Mouse (Mus musculus): ENCODE measurements at regions not wholly inside any gene's neighbourhood (a gene's known extent, or its start where the extent isn't known, plus 50 kb on each side); places are given as distances from the start of the nearest gene placed in this dataset.
A peak's percentile ranks its signal among the peaks of the same experiment; 100 is the strongest.

DNA sequence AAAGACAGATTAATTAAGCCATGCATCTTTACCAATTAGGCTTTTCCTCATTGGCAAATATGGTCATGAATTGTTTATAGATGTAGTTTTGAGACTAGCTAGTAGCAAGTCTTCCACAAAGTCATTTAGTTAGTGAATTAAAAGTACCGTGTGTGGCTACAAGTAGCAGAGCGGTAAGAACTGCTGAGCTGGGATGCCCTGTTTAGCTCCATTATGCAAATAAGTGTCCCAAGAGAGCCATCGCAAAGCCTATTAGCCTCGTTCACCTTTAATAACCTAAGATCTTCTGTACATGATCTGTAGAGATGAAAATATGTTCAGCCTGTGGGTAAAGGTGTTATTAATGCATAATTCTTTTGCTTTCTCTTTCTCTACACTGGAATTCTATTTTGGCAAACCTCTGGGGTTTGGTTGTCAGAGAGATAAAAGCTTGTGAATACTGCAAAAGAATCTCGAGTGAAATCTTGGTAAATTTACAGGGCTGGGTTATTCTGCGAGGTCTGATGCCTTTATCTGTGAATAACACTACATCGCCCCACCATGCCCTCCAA lies 907.2 kb downstream of the Slc4a3 start:
- ATAC-seq (ENCODE audit: poor library complexity, severe bottlenecking), result no peak

DNA sequence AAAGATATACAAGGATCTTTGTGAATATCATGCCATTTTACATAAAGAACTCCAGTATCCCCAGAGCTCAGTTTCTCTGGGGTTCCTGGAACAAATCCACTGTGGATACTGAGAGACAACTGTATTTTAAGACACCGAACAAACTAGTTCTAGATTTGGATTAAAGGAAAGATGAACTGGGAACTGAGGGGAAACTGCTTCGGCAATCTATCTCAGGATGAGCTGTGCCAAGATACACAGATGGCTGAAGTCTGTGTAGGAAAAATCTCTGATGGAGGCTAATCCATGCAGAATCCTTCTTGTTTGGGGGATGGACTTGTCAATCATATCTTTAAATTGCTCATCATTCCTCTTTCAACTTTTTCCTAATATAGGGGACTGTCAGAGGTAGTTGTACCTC lies 920.5 kb downstream of the Slc4a3 start:
- ATAC-seq (ENCODE audit: poor library complexity, severe bottlenecking), result no peak

DNA sequence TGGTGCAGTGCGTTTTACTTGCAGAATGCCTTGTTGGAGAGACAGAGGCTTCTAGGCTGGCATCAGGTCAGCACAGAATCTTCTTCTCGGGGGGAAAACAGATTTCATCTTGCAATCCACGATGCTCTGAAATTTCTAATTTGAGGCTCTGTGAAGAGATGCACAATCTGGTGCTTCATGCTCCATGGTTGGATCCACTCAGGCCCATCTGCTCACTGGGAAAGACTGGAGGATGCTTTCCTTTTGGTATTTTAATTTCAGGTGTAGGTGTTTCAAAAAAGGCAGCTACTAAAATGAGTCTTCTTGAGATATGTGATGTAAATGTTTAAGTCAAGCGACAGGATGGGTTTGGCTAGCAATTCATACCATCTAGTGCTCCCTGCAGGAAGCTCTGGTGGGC lies 938.1 kb downstream of the Slc4a3 start:
- no peak for ATAC-seq (ENCODE audit: poor library complexity, severe bottlenecking)

DNA sequence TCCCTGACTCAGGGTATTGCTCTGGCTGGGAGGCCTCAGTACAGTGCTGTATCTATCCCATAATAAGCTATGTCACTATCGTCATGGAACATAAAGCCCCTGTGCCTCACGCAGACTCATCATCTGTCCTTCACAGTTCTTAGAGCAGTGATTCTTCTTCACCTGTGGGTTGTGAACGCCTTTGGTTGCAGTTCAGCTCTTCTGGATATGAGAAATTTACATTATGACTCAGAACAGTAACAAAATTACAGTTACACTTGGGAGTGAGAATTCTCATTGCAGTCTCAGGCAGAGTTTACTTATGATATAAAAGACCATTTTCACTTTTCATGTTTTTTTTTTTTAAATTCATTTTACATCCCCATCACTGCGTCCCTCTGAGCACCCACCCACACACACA lies 941.4 kb downstream of the Slc4a3 start:
- no peak for ATAC-seq (ENCODE audit: poor library complexity, severe bottlenecking)

DNA sequence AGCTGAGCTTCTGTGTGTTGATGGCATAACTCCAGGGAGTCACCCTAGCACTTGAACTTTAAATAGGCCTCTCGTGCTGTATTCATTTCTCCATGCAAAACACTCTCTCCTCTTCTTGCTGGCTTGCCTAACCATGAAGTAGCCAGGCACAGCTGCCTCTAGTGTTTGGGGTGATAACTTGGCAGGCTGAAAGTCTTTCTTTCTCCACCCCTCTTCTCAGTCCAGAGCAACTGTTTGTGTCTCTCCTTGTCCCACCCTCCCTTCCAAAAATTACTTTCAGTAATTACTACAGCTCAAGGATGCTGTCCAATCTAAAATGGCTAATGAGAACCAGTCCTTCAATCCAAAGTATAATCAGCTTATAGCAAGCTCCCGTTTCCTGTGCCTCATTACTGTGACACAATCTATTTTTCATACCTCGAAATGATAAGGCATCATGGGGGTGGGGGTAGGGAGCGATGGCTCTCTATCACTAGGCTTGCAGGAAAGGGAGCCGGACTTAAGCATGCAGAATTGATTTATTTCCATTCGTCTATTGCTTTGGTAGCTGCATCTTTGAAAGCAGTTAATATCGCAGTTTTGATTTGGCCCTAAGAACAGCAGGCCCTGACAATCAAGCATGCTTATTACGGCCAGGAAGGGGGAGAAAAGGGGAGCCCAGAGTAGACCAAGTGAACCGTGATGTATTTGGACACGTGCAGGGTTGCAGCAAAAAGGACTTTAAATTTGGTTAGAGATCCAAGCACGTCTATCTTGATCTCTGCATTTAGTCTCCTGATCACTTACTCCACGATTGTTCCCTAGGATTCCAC lies 943.8 kb downstream of the Slc4a3 start:
- no peak for ATAC-seq (ENCODE audit: poor library complexity, severe bottlenecking)

DNA sequence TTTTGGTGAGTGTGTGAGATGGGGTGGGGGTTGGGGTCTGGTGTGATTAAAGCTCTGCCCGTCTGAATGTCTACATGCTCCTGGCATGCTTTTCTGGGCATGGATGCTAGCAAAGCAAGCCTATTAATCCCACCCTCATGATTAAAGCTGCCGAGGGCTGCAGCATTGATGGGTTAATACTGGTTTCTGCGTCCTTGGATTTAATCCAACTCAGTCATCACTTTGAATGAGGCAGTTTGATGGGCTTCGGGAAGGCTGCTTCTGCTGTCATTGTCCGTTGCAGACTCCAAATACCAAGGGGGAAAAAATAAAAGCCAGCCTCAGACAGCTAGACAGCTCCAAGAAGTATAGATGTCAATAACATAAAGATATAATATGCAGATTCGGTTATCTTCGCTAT lies 944.7 kb downstream of the Slc4a3 start:
- ATAC-seq (ENCODE audit: poor library complexity, severe bottlenecking), result no peak

DNA sequence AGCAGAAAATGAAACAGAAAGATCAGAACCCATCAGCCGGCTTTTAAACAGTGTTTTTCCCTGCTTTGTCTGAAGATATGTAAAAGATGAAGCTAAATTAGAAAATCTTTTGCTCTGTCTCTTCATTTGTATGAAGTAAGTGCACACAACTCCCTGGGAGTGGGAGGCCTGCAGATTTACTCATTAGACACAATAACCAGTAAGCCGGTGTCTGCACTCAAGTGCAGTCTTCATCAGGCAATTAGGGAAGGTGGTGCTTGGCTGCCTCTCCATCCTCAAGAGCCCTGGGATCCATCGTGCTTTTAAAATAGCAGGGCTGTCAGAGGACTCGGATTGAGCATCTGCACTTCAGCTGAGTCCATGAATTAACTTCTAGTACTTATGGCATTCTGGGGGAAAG lies 945.1 kb downstream of the Slc4a3 start:
- no peak for ATAC-seq (ENCODE audit: poor library complexity, severe bottlenecking)

DNA sequence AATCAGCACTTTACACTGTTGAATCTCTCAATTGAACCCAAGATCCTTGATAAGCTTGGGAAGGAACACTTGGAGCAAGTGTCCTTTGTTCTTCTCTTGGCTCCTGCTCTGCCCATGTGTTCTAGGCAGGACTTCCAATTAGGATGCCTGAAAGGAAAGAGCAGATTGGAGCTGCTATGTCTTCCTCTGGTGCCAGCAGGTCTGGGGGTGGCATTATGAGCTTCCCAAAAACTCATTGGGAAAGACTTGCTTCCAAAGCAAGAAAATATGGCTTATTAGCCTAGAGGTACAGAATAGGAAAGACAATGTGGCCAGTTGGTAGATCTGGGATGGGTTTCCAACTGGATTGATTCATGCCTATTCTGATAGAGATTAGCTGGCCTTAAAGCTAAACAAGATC lies 959.1 kb downstream of the Slc4a3 start:
- no peak for ATAC-seq (ENCODE audit: poor library complexity, severe bottlenecking)

DNA sequence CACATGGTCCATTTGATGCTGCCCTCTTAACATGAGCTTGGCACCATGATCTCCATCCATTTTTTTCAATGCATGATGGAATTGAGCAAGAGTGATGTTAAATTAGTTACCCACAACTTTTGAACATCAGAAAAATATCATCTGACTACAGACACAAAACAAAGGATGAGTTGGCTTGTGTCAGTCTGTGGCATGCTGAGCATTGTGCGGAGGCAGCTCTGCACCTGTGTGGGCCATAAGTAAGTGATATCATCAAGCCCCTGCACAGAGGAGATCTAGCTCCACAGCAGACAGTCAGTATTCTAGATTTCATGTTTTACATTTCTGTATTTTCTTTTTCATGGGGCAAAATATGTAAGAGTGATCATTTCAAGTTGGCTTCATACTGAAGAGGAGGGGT lies 962.8 kb downstream of the Slc4a3 start:
- no peak for ATAC-seq (ENCODE audit: poor library complexity, severe bottlenecking)

DNA sequence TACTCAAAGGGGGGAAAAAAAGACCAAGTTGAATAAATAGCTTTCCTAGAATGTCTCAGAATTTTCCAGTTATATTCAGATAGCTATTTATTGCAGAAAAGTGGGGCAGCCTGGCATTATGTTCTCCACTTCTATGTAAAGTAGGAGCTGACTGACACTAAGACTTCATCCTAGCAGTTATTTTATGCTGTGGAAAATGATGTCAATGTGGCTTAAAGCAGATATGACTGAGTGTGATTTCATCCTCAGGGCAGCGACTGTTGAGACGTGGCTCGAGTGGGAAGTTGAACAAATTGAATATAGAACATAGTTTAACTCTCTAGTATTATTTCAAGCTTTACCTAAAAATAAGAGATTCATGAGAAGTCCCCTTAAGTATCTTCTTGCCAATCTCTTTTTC lies 963.4 kb downstream of the Slc4a3 start:
- ATAC-seq (ENCODE audit: poor library complexity, severe bottlenecking), result no peak

DNA sequence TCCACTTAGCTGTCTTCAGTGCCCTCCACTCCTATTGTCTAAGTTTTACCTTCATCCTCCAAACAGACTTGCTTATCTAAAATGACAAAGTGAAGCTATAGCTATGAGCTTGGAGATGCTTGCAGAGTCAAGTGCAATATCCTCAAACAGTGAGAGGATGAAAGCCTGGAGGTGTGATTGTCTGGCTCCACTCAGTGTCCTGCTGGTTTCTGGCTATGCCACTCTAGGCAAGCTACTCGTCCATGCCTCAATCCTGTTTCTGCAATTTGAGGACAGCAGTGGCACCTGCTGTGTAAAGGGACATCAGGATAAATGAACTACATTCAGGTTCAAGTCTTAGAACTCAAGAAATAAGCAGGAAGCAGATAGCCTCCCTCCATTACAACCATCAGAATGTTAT lies 966.1 kb downstream of the Slc4a3 start:
- ATAC-seq (ENCODE audit: poor library complexity, severe bottlenecking), result no peak

DNA sequence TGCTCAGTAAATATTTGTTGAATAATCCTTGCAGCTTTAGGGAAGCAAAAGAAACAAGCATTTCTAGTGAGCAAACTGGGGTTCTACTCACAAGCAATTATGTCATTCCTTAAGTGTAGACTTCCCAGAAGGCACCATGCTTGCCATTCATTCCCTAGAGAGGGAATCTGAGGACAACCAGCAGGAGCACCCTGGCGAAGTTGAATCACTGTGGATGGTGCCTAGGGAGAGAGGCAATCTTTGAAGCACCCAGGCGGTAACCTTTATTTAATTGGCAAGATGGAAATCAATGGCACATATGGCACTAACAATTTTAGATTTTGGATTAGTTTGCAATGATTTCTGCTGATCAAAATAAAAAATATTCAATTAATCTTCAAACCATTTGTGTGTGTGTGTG lies 967.4 kb downstream of the Slc4a3 start:
- ATAC-seq (ENCODE audit: poor library complexity, severe bottlenecking), result no peak

DNA sequence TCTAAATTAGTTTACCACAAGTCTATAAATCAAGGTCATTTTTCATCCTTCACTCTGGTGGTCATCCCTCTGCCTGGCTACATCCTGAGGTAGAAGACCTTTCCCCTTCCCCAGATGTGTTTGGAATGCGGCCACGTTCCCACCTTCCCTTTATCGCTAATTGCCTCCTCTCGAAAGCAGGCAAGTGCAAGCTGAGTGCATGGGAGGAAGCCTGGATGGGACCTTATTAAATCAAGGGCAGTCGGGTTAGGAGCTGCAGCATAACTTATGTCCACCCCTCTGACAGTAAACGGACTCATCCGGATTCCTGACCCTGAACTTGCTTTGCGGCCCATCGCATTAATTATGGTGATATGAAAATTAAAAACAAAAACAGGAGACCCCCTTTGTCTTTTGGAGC lies 983.5 kb downstream of the Slc4a3 start:
- ATAC-seq (ENCODE audit: poor library complexity, severe bottlenecking), result no peak

DNA sequence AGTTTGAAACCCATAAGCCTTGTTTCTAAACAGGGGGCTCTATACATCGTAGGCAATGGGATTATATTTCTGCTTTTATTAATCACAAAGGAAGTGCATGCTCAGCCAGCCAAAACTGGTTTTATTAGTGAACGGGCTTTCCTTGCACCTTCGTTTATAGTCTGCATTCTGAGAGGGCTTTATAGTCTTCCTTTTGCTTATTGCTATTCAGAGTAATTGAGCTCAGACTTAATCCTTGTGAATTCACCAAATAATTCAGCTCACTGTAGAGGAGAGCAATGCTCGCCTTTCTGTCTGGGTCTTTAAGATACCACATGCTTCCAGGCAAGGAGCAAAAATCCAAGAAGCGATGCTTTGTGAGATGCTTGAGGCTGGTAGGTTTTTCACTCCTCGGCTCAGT lies 984.3 kb downstream of the Slc4a3 start:
- no peak for ATAC-seq (ENCODE audit: poor library complexity, severe bottlenecking)

DNA sequence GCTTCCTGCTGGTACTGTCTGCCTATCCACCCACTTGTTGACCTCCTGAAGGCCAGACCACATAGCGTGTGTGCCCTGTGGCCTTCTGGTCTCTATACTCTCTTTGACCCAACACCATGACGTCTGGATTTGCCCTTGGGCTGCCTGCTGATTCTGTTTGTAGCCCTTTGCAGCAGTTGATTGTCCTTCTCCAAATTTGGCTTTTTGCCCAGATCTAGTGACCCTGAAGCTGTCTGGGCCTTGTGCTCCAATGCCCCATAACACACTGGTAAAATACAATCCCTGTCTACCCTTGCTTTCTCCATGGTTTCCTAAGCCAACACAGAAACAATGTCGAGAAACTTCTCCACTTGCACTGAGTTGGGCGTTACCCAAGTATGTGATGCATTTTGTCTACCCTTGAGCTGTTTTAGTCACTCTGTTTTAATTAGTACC lies 979.3 kb downstream of the Epha4 start:
- no peak for ATAC-seq (ENCODE audit: poor library complexity, severe bottlenecking)

DNA sequence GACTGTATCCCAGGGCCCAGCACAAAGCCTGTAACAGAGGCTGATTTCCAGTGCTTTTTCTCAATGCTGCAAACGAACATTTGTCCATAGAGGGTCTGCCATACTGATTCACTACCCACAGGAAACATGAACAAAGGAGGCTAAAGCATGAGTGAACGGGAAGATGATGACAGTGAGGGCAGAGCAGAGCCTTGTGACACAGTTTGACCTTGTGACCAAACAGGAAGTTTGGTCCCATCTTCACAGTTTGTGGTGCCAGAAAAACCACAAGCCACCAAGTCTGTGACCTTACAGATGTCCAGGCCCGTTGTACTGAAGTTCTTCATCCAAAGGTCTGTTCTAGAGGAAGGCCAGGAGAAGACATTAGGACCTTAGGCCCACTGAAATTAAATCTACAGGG lies 974.4 kb downstream of the Epha4 start:
- peak; percentile 92 for ATAC-seq (ENCODE audit: poor library complexity, severe bottlenecking)

DNA sequence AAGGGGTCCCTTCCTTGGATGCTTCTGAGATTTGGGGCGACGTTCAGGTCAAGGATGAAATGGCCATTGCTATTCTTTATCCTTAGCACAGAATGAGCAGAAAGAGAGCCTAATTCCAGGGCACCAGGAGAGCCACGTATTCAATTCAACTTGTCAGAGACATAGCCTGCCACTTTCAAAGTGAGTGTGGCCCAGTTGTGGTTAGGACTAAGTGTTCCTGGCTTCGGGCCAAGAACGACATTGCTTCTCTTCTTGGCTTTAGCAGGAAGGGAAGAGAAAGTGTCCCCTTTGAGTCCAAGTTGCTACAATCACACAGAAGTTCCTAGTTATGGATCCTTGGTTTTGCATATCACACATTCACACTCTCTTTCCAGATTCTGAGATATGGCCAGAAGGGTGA lies 964.0 kb downstream of the Epha4 start:
- ATAC-seq (ENCODE audit: poor library complexity, severe bottlenecking), result peak; percentile 38; the same call in 1 of the 2 replicates

DNA sequence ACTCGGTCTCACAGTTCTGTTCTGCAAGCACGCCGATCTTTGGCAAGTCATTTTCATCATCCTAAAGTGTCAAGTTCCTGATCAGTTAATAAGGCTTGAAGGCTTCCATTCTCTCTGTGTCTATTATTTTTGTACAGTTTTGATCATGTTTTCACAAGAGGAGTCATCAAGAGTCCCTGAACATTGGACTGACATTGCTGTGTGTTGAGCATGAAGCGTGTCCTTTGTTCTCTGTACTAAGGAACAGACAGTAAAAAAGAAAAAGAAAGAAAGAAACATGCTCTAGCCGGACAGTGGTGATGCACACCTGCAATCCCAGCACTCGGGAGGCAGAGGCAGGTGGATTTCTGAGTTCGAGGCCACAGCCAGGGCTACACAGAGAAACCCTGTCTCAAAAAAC lies 955.4 kb downstream of the Epha4 start:
- ATAC-seq (ENCODE audit: poor library complexity, severe bottlenecking), result no peak

DNA sequence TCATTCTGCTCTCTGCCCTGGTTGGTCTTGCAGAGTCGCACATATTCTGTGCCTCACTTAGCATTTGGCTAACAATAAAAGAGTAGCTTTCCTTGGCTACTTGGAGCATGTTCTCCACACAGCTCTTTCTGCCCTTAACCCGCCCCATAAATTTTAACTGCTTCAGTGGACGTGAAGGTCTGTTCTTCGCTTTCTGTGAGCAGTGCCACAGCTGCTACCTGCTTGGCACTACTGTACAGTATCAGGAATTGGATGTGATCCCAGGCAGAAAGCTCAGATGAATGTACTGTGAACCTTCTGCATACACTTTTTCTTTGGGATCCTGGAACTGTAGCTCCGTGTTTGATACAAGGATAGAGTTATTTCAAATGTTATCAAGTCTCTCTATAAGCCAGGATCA lies 939.4 kb downstream of the Epha4 start:
- no peak for ATAC-seq (ENCODE audit: poor library complexity, severe bottlenecking)

DNA sequence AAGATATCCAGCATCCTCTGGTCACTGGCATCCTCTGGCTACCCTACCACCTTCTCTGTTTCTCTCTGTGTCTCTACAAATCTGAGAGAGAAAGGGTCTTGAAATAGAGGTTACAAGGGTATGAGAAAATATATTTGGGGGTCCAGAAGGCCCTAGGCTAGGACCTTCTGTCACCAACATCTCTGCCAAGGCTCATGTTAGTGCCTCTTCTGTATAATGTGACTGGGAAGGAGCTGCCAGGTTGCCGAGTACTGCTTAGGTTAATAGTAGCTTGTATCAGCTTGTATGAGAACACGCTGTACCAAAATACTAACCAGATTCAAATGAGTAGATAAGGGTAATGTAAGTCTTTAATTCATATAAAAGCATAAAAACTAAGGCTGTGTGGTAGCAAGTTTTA lies 929.0 kb downstream of the Epha4 start:
- ATAC-seq (ENCODE audit: poor library complexity, severe bottlenecking), result no peak

DNA sequence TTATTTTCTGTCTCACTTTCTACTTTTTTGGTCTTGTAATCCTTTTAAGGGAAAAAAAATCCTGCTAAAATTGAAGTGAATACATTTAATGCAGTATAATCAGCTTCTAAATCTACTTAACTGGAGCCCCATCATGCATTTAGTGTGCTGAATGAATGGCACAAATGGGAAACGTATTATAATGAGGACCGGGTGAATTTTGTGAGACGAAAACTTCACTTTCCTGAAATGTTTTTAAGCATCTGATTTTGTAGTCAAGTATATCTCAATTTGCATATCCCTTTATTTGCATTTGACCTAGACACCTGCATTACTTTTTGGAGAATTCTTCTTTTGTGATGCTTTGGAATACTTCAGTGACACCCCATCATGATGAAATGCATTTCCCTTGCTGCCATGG lies 889.1 kb downstream of the Epha4 start:
- no peak for ATAC-seq (ENCODE audit: poor library complexity, severe bottlenecking)

DNA sequence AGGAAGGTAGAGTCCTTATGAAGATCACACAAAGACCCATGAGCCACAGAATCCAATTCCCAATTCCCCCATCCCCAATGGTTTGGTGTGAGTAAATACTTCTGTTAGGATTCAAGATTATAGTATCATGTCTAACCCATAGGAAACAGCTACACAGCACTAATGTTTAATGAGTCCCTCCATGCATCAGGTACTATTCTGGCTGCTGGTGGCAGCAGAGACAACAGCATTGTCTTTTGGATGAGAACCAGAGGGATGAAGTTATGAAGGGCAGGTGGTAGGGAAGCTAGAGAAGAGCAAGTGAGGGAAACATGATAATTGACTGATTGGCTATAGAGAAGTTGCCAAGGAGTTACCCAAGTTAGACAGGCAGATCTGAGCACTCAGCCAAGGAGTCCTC lies 885.0 kb downstream of the Epha4 start:
- ATAC-seq (ENCODE audit: poor library complexity, severe bottlenecking), result no peak

DNA sequence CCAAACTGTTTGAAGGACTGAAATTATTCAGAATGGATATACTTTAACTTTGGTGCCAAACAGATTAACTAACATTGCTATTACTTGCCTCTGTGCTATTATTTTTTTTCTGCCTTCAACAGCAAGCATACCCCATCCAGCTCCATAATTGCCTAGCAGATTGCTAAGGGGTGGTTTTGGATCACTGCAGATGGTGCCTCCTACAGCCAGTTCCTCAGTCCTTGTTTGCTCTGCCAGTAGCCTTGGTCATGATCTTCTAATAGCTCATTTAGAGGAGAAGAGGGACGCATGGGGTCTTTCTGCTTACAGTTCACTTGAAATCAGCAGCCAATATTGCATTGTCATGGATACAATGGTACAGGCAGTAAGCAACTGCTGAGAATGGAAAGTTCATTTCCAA lies 880.8 kb downstream of the Epha4 start:
- no peak for ATAC-seq (ENCODE audit: poor library complexity, severe bottlenecking)
